Mouse (Mus musculus): ENCODE measurements around the gene Atf6. TPM values are rescaled to one million over a fixed set of nuclear protein-coding genes. Genes with fewer than 3 reads are reported as not detected.

Atf6 gene
- polyA plus RNA-seq, 2 experiments, result 4.8 to 6.6 TPM

- Histone ChIP-seq H3K27ac (peak overlapping the region; percentile 63), H3K9me3 (ENCODE audit: control insufficient read depth, low read length) (no peaks in the 10 kb centered on the region), H3K9ac (replicated peaks) (peak overlapping the region; percentile 92), H3K4me1 (replicated peaks; ENCODE audit: control insufficient read depth in 2 of 2, insufficient read depth in 2 of 2, low read length in 1 of 2) (peaks cover 5 to 17% of the 10 kb centered on the region in 2 experiments), H3K36me3 (replicated peaks; ENCODE audit: control insufficient read depth, insufficient read depth, low read depth) (no peaks in the 10 kb centered on the region), H3K4me3 (ENCODE audit: insufficient read depth in 1 of 2, low read depth in 2 of 2, low read length in 2 of 2) (peak overlapping the region; percentile 78 to 92), H3K4me2 (ENCODE audit: low read depth) (peak overlapping the region; percentile 74), H3K27me3 (ENCODE audit: control insufficient read depth, insufficient read depth, low read length) (no peaks in the 10 kb centered on the region)
- ATAC-seq (ENCODE audit: insufficient read depth) (peak; percentile 65), DNase-seq (ENCODE audit: low read depth in 3 of 3, low spot score in 3 of 3) (peak; percentile 73 to 79 (median 74))
- no peak for TF ChIP-seq CTCF (IDR thresholded peaks at IDR 0.05; ENCODE audit: low read depth)
- TF ChIP-seq EP300 (IDR thresholded peaks at IDR 0.05; ENCODE audit: low read depth), result no peak
- under 1% methylated on average over 33 of the region's 33 CpGs for WGBS (ENCODE audit: insufficient replicate concordance)
Measured at GRCm38 (mm10) chr1:170868107-170868904, 735 bp upstream of the Atf6 start.

GRCm38 (mm10) chr1:170866992-170867690 is 430 bp downstream of the Atf6 start:
- WGBS (ENCODE audit: insufficient replicate concordance), result 4% methylated on average over 30 of the region's 30 CpGs
- peak overlapping the region; percentile 74 for H3K4me2 ChIP-seq (ENCODE audit: low read depth)
- DNase-seq (ENCODE audit: low read depth in 3 of 3, low spot score in 3 of 3) (no peak), ATAC-seq (ENCODE audit: insufficient read depth) (peak; percentile 64)
- H3K27ac ChIP-seq, result peak overlapping the region; percentile 63
- TF ChIP-seq EP300 (IDR thresholded peaks at IDR 0.05; ENCODE audit: low read depth) (no peak), CTCF (IDR thresholded peaks at IDR 0.05; ENCODE audit: low read depth) (no peak)
- peaks cover 12 to 29% of the 10 kb centered on the region in 2 experiments for H3K4me1 ChIP-seq (replicated peaks; ENCODE audit: control insufficient read depth in 2 of 2, insufficient read depth in 2 of 2, low read length in 1 of 2)
- no peaks in the 10 kb centered on the region for H3K36me3 ChIP-seq (replicated peaks; ENCODE audit: control insufficient read depth, insufficient read depth, low read depth)
- H3K4me3 ChIP-seq (ENCODE audit: insufficient read depth in 1 of 2, low read depth in 2 of 2, low read length in 2 of 2), result peak overlapping the region; percentile 78 to 88
- H3K9me3 ChIP-seq (ENCODE audit: control insufficient read depth, low read length), result no peaks in the 10 kb centered on the region
- H3K9ac ChIP-seq (replicated peaks), result peak overlapping the region; percentile 92
- H3K27me3 ChIP-seq (ENCODE audit: control insufficient read depth, insufficient read depth, low read length), result no peaks in the 10 kb centered on the region

- Histone ChIP-seq H3K4me2 (ENCODE audit: low read depth) (peak overlapping the region; percentile 29; the same call in 1 of the 2 replicates), H3K27ac (no peak overlapping the region), H3K9ac (replicated peaks) (no peak overlapping the region), H3K4me3 (ENCODE audit: insufficient read depth in 1 of 2, low read depth in 2 of 2, low read length in 2 of 2) (no peak overlapping the region), H3K36me3 (replicated peaks; ENCODE audit: control insufficient read depth, insufficient read depth, low read depth) (no peaks in the 10 kb centered on the region), H3K9me3 (ENCODE audit: control insufficient read depth, low read length) (no peaks in the 10 kb centered on the region), H3K27me3 (ENCODE audit: control insufficient read depth, insufficient read depth, low read length) (no peaks in the 10 kb centered on the region), H3K4me1 (replicated peaks; ENCODE audit: control insufficient read depth in 2 of 2, insufficient read depth in 2 of 2, low read length in 1 of 2) (peaks cover 16 to 35% of the 10 kb centered on the region in 2 experiments)
- no peak for DNase-seq (ENCODE audit: low read depth in 3 of 3, low spot score in 3 of 3)
- ATAC-seq (ENCODE audit: insufficient read depth), result no peak
- WGBS (ENCODE audit: insufficient replicate concordance), result 36% methylated on average over 5 of the region's 5 CpGs
- TF ChIP-seq EP300 (IDR thresholded peaks at IDR 0.05; ENCODE audit: low read depth) (no peak), CTCF (IDR thresholded peaks at IDR 0.05; ENCODE audit: low read depth) (no peak)
Measured at GRCm38 (mm10) chr1:170865406-170865805, 2.2 kb downstream of the Atf6 start.

GRCm38 (mm10) chr1:170864754-170865153 is 2.8 kb downstream of the Atf6 start:
- no peak overlapping the region for H3K4me3 ChIP-seq (ENCODE audit: insufficient read depth in 1 of 2, low read depth in 2 of 2, low read length in 2 of 2)
- no peak overlapping the region for H3K27ac ChIP-seq
- 68% methylated on average over 3 of the region's 3 CpGs for WGBS (ENCODE audit: insufficient replicate concordance)
- H3K36me3 ChIP-seq (replicated peaks; ENCODE audit: control insufficient read depth, insufficient read depth, low read depth), result no peaks in the 10 kb centered on the region
- H3K4me1 ChIP-seq (replicated peaks; ENCODE audit: control insufficient read depth in 2 of 2, insufficient read depth in 2 of 2, low read length in 1 of 2), result peaks cover 16 to 36% of the 10 kb centered on the region in 2 experiments
- H3K4me2 ChIP-seq (ENCODE audit: low read depth), result no peak overlapping the region
- no peaks in the 10 kb centered on the region for H3K27me3 ChIP-seq (ENCODE audit: control insufficient read depth, insufficient read depth, low read length)
- no peak for ATAC-seq (ENCODE audit: insufficient read depth)
- H3K9me3 ChIP-seq (ENCODE audit: control insufficient read depth, low read length), result no peaks in the 10 kb centered on the region
- TF ChIP-seq EP300 (IDR thresholded peaks at IDR 0.05; ENCODE audit: low read depth) (no peak), CTCF (IDR thresholded peaks at IDR 0.05; ENCODE audit: low read depth) (no peak)
- no peak for DNase-seq (ENCODE audit: low read depth in 3 of 3, low spot score in 3 of 3)
- no peak overlapping the region for H3K9ac ChIP-seq (replicated peaks)

- no peak overlapping the region for H3K9ac ChIP-seq (replicated peaks)
- no peaks in the 10 kb centered on the region for H3K27me3 ChIP-seq (ENCODE audit: control insufficient read depth, insufficient read depth, low read length)
- TF ChIP-seq CTCF (IDR thresholded peaks at IDR 0.05; ENCODE audit: low read depth), result no peak
- no peak for TF ChIP-seq EP300 (IDR thresholded peaks at IDR 0.05; ENCODE audit: low read depth)
- H3K4me2 ChIP-seq (ENCODE audit: low read depth), result no peak overlapping the region
- H3K27ac ChIP-seq, result no peak overlapping the region
- H3K4me3 ChIP-seq (ENCODE audit: insufficient read depth in 1 of 2, low read depth in 2 of 2, low read length in 2 of 2), result no peak overlapping the region
- DNase-seq (ENCODE audit: low read depth in 3 of 3, low spot score in 3 of 3) (no peak), ATAC-seq (ENCODE audit: insufficient read depth) (no peak)
- H3K4me1 ChIP-seq (replicated peaks; ENCODE audit: control insufficient read depth in 2 of 2, insufficient read depth in 2 of 2, low read length in 1 of 2), result peaks cover 16 to 41% of the 10 kb centered on the region in 2 experiments
- no peaks in the 10 kb centered on the region for H3K36me3 ChIP-seq (replicated peaks; ENCODE audit: control insufficient read depth, insufficient read depth, low read depth)
- H3K9me3 ChIP-seq (ENCODE audit: control insufficient read depth, low read length), result no peaks in the 10 kb centered on the region
Measured at GRCm38 (mm10) chr1:170864234-170864633, 3.3 kb downstream of the Atf6 start.
